Mouse (Mus musculus): ENCODE data around the gene Zfp870. TPM values are rescaled to one million over a fixed set of nuclear protein-coding genes. Genes with fewer than 3 reads are reported as not detected.

The Zfp870 gene
- polyA plus RNA-seq (2017; shearing (Covaris generic)), result 10.9 TPM

GRCm38 (mm10) chr17:32891239-32892180, at the start of gene Zfp870:
TSS of gene Zfp870 (minus strand) at chr17:32891642.

GRCm38 (mm10) chr17:32917131-32917530, 25.7 kb upstream of the Zfp870 start, which contains the start of gene Cyp4f14:
TSS of gene Cyp4f14 (minus strand) at chr17:32917342.

GRCm38 (mm10) chr17:32829540-32830417, 61.7 kb downstream of the Zfp870 start, which contains the start of gene Zfp799:
TSS of gene Zfp799 (minus strand) at chr17:32830261.

Other genes starting within 250 kb of the Zfp870 start
- gene Cyp4f40, start 232.7 kb downstream of the Zfp870 start, polyA plus RNA-seq (2017; shearing (Covaris generic)), result not detected
- gene Cyp4f15, start 206.0 kb downstream of the Zfp870 start, polyA plus RNA-seq (2017; shearing (Covaris generic)), result not detected
- 27.0 TPM for gene Zfp871, start 103.4 kb downstream of the Zfp870 start, polyA plus RNA-seq (2017; shearing (Covaris generic))
- 0.23 TPM for gene Zfp811, start 81.7 kb downstream of the Zfp870 start, polyA plus RNA-seq (2017; shearing (Covaris generic))
- gene Zfp799, start 61.4 kb downstream of the Zfp870 start, polyA plus RNA-seq (2017; shearing (Covaris generic)), result 11.0 TPM
- not detected for gene Cyp4f14, start 25.7 kb upstream of the Zfp870 start, polyA plus RNA-seq (2017; shearing (Covaris generic))
- 56.5 TPM for gene Cyp4f13, start 55.8 kb upstream of the Zfp870 start, polyA plus RNA-seq (2017; shearing (Covaris generic))
- gene Zfp472, start 74.2 kb upstream of the Zfp870 start, polyA plus RNA-seq (2017; shearing (Covaris generic)), result 20.5 TPM
- gene Zfp952, start 101.5 kb upstream of the Zfp870 start, polyA plus RNA-seq (2017; shearing (Covaris generic)), result 16.9 TPM
- 9.1 TPM for gene Zfp763, start 141.8 kb upstream of the Zfp870 start, polyA plus RNA-seq (2017; shearing (Covaris generic))
- not detected for gene 4921501E09Rik, start 176.4 kb upstream of the Zfp870 start, polyA plus RNA-seq (2017; shearing (Covaris generic))
- gene Zfp563, start 197.7 kb upstream of the Zfp870 start, polyA plus RNA-seq (2017; shearing (Covaris generic)), result 4.9 TPM
- not detected for gene Morc2b, start 248.0 kb upstream of the Zfp870 start, polyA plus RNA-seq (2017; shearing (Covaris generic))